Mouse (Mus musculus) bone marrow macrophage, adult 2 months (primary cell): ENCODE results near the gene Arhgef19.

Experiments used
- CTCF ChIP-seq: IDR thresholded peaks from 2 replicates; pipeline ENCODE4 v1.5.1; 2012; ENCODE audit warnings: low read depth, mild to moderate bottlenecking, low read length, moderate library complexity
- POLR2A ChIP-seq: IDR thresholded peaks from 2 replicates; pipeline ENCODE4 v1.6.1; 2012; ENCODE audit warnings: mild to moderate bottlenecking, low read depth, low read length, borderline replicate concordance

- TF ChIP-seq CTCF (no peak), POLR2A (no peak)
Measured at GRCm38 (mm10) chr4:141241861-141242260, 2.6 kb downstream of the Arhgef19 start.
